Mouse (Mus musculus): ENCODE measurements around the gene Usp38. TPM values are rescaled to one million over a fixed set of nuclear protein-coding genes. Genes with fewer than 3 reads are reported as not detected.

The Usp38 gene
- total and polyA plus RNA-seq, 3 experiments, result 19.3 to 30.6 (median 20.4) TPM

DNA sequence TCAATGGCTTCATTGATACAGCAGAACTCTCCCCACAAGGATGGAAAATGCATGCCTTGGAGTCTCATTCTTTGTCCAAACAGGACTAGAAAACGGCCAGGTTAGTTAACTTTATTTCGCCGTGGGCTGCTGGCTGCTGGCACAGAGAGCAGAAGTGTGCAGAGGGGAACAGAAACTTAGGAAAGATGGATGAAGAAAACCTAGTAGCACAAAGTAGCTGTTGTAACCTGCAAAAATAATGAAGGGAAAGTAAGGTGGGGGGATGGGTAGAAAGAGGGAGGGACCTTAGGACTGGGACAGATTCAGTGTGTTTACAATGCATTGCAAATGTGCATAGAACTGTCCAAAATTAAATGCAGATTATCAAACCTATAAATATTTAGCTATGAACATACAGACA lies 51.6 kb downstream of the Usp38 start:
- Histone ChIP-seq H3K9ac (ENCODE audit: insufficient read depth, low read depth) (no peak overlapping the region), H3K27me3 (replicated peaks) (no peaks in the 10 kb centered on the region), H3K4me3 (replicated peaks in 1 of 3; ENCODE audit: low read depth in 2 of 3, low read length in 2 of 3, poor library complexity in 1 of 3) (no peak overlapping the region), H3K4me2 (ENCODE audit: insufficient read depth, low read depth, poor library complexity, severe bottlenecking) (no peak overlapping the region), H3K79me2 (replicated peaks; ENCODE audit: control insufficient read depth, extremely low read depth, insufficient read depth, poor library complexity, severe bottlenecking) (no peaks in the 10 kb centered on the region), H3K27ac (ENCODE audit: insufficient read depth, low read depth) (no peak overlapping the region), H3K36me3 (replicated peaks in 1 of 2; ENCODE audit: control insufficient read depth in 1 of 2, insufficient read depth in 1 of 2, low read length in 1 of 2) (no peaks in the 10 kb centered on the region), H3K9me3 (replicated peaks; ENCODE audit: low read length) (no peaks in the 10 kb centered on the region), H3K4me1 (ENCODE audit: control insufficient read depth in 1 of 2, insufficient read depth in 2 of 2) (no peaks in the 10 kb centered on the region)
- dilution Hi-C loops (cut with MboI; ENCODE audit: extremely low pct_ligation_motif_present, extremely low pct_unique_long_range_greater_than_20kb, low sequenced_read_pairs), result no loop called here
- in situ Hi-C loops (cut with MboI; ENCODE audit: low pct_ligation_motif_present, low pct_unique_long_range_greater_than_20kb, low sequenced_read_pairs), result no loop called here
- no peak for TF ChIP-seq HCFC1 (IDR thresholded peaks at IDR 0.05; ENCODE audit: low read depth, low read length)
- no peak for TF ChIP-seq BHLHE40 (IDR thresholded peaks at IDR 0.05; ENCODE audit: low read depth, low read length)
- TF ChIP-seq MAX (IDR thresholded peaks at IDR 0.05; ENCODE audit: low read length), result no peak
- DNase-seq (ENCODE audit: extremely low read depth), result no peak

DNA sequence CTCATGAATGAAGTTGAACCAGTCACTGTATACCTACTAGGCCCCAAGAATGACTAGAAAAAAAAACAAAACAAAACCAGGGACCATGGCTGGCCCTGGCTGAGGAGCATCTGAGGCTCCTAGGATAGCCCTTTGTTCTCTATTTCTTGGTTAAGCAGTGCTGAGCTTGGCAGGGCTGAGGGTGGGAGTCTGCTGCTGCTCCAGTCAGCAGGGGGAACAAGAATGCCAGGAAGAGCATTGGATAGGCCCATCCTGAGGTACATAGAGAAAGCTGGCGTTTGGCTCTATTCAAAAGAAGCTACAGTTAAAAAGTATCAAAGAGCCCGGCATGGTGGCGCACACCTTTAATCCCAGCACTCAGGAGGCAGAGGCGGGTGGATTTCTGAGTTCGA lies 52.1 kb downstream of the Usp38 start:
- H3K36me3 ChIP-seq (replicated peaks in 1 of 2; ENCODE audit: control insufficient read depth in 1 of 2, insufficient read depth in 1 of 2, low read length in 1 of 2), result no peaks in the 10 kb centered on the region
- H3K9me3 ChIP-seq (replicated peaks; ENCODE audit: low read length), result no peaks in the 10 kb centered on the region
- H3K4me2 ChIP-seq (ENCODE audit: insufficient read depth, low read depth, poor library complexity, severe bottlenecking), result no peak overlapping the region
- no peak overlapping the region for H3K9ac ChIP-seq (ENCODE audit: insufficient read depth, low read depth)
- H3K79me2 ChIP-seq (replicated peaks; ENCODE audit: control insufficient read depth, extremely low read depth, insufficient read depth, poor library complexity, severe bottlenecking), result no peaks in the 10 kb centered on the region
- no peak for TF ChIP-seq TCF12 (IDR thresholded peaks at IDR 0.05; ENCODE audit: low read depth, low read length)
- no peak for TF ChIP-seq POLR2A (IDR thresholded peaks at IDR 0.05; ENCODE audit: low read depth, low read length)
- TF ChIP-seq JUND (conservative IDR thresholded peaks at IDR 0.05; ENCODE audit: low read depth, low read length), result no peak
- no peak for TF ChIP-seq JUN (IDR thresholded peaks at IDR 0.05; ENCODE audit: insufficient read depth, low read depth, low read length)
- TF ChIP-seq CHD1 (IDR thresholded peaks at IDR 0.05; ENCODE audit: low read depth, low read length), result no peak
- no peak for TF ChIP-seq PAX5 (IDR thresholded peaks at IDR 0.05; ENCODE audit: low read length)
- no peak for TF ChIP-seq NRF1 (IDR thresholded peaks at IDR 0.05; ENCODE audit: low read depth, low read length)
- TF ChIP-seq EP300 (IDR thresholded peaks at IDR 0.05; ENCODE audit: low read length), result no peak
- TF ChIP-seq MXI1 (IDR thresholded peaks at IDR 0.05; ENCODE audit: low read depth, low read length), result no peak
- no peak for TF ChIP-seq UBTF (IDR thresholded peaks at IDR 0.05; ENCODE audit: low read depth, low read length)
- no peak for TF ChIP-seq BHLHE40 (IDR thresholded peaks at IDR 0.05; ENCODE audit: low read depth, low read length)
- no peak for TF ChIP-seq SIN3A (IDR thresholded peaks at IDR 0.05; ENCODE audit: low read length)
- TF ChIP-seq SMC3 (IDR thresholded peaks at IDR 0.05; ENCODE audit: low read depth, low read length), result no peak
- no peak overlapping the region for H3K27ac ChIP-seq (ENCODE audit: insufficient read depth, low read depth)
- H3K4me3 ChIP-seq (replicated peaks in 1 of 3; ENCODE audit: low read depth in 2 of 3, low read length in 2 of 3, poor library complexity in 1 of 3), result no peak overlapping the region
- in situ Hi-C loops (cut with MboI; ENCODE audit: low pct_ligation_motif_present, low pct_unique_long_range_greater_than_20kb, low sequenced_read_pairs) (no loop called here), dilution Hi-C loops (cut with MboI; ENCODE audit: extremely low pct_ligation_motif_present, extremely low pct_unique_long_range_greater_than_20kb, low sequenced_read_pairs) (no loop called here)
- H3K4me1 ChIP-seq (ENCODE audit: control insufficient read depth in 1 of 2, insufficient read depth in 2 of 2), result no peaks in the 10 kb centered on the region
- H3K27me3 ChIP-seq (replicated peaks), result no peaks in the 10 kb centered on the region
- DNase-seq (ENCODE audit: extremely low read depth), result no peak
